Mouse (Mus musculus): ENCODE measurements around the gene Tax1bp1.

The Tax1bp1 gene

GRCm38 (mm10) chr6:52797252-52797800 lies 83.8 kb downstream of the Tax1bp1 start:
- no peak for DNase-seq (ENCODE audit: low spot score)

- DNase-seq (ENCODE audit: low spot score): no peak
Measured at GRCm38 (mm10) chr6:52802181-52802580, 88.7 kb downstream of the Tax1bp1 start.

GRCm38 (mm10) chr6:52805237-52805856 lies 91.8 kb downstream of the Tax1bp1 start:
- DNase-seq (ENCODE audit: low spot score): no peak

All from testis, postnatal 14 days (tissue).